Mouse (Mus musculus) embryonic fibroblast, embryonic 13.5 days (primary cell): ENCODE measurements around the gene Slc9a2.

Experiments
- CTCF ChIP-seq: IDR thresholded peaks from 2 replicates; pipeline ENCODE4 v1.5.1; 2011; ENCODE audit warnings: mild to moderate bottlenecking, control low read depth, low read length, moderate library complexity, borderline replicate concordance; ENCODE audit not compliant: insufficient read depth
- POLR2A ChIP-seq: IDR thresholded peaks from 2 replicates; pipeline ENCODE4 v1.6.1; 2011; ENCODE audit warnings: low read depth, mild to moderate bottlenecking, control low read depth, low read length, moderate library complexity

DNA sequence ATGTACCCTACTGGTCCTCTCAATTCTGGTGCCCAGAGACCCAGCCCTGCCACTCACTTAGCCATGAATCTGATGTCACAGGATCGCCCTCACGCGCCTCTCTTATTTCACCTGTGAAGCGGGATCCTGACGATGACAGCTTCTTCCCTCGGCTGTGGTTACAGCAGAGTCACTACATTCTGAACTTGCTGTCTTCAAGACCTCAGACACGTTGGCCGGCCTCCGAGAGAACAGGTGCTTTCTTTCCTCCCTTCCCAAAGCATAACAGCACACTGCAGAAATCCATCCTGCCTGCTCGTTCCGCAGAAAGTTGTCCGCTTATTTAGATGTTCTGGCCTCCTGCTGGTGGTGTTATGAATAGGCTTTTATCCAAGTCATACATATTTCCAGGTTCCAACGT lies 13.9 kb downstream of the Slc9a2 start:
- no peak for TF ChIP-seq POLR2A
- TF ChIP-seq CTCF = no peak
